Mouse (Mus musculus): Measurements from ENCODE around the gene Mapk1ip1. TPM values are rescaled to one million over a fixed set of nuclear protein-coding genes. Genes with fewer than 3 reads are reported as not detected.

Mapk1ip1 gene
- 62.0 and 98.5 TPM in 2 replicates for polyA plus RNA-seq (2012; rRNA removed)

DNA sequence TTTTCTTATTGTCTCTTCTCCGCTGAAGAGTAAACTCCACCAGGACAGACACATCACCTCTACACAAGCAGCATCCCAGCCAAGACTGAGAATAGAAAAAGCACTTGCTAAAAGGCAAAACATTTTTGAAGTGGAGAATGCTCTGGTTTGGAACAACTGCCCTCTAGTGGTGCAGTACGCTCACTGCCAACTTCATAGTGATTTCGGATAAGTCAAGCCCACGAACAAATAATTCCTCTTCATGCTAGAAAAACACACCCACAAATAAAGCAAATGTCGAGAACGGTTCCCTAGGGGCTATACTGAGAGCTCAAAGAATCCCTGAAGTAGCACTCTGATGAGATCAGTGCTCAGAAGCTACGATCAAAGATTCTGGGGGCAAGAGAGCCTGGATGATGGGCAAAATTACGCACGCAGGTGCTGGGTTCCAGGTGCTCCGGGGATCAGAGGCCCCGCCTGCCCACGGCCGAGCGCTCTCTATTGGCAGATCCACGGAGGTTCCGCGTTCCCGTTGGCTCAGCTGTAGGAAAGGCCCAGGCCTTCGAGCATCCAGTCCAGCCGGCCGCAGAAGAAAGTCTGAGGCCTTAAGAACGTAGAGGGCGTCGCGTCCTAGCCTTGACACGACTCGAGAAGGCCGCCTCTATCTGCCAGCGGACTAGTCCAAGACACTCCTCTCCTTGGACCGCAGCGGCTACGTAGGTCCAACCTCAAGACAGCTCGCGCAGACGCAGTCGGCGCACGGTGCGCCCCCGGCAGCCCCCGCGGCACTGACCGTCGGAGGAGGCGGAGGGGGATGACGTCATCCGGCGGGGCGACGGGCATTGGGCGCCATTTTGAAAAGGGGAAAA lies at the start of gene Mapk1ip1, which contains the start of gene Ppp2r2d:
Mapk1ip1 (minus strand) TSS at position 730 of the 848 bp plus-strand sequence.
Ppp2r2d (plus strand) TSS at position 536 of the 848 bp plus-strand sequence.

Other genes starting within 250 kb of the Mapk1ip1 start
- 33.5 and 35.6 TPM in 2 replicates for gene Ppp2r2d, start 194 bp downstream of the Mapk1ip1 start, polyA plus RNA-seq (2012; rRNA removed)
- gene Bnip3, start 63.2 kb upstream of the Mapk1ip1 start, polyA plus RNA-seq (2012; rRNA removed), result 37.8 and 39.8 TPM in 2 replicates
- gene Jakmip3, start 94.5 kb upstream of the Mapk1ip1 start, polyA plus RNA-seq (2012; rRNA removed), result 7.1 and 13.3 TPM in 2 replicates
- 72.4 and 85.4 TPM in 2 replicates for gene Dpysl4, start 239.7 kb upstream of the Mapk1ip1 start, polyA plus RNA-seq (2012; rRNA removed)

Data from ovary, adult 2 months (tissue).